Mouse (Mus musculus): ENCODE data around the gene Hs3st2.

GRCm38 (mm10) chr7:121500516-121500915 lies 108.9 kb downstream of the Hs3st2 start:
- TF ChIP-seq CTCF (IDR thresholded peaks at IDR 0.05; ENCODE audit: low read depth) (no peak), EP300 (optimal IDR thresholded peaks at IDR 0.05) (no peak)

Measured in stomach, postnatal 0 days (tissue).